Mouse (Mus musculus): Measurements from ENCODE around the gene Lin54. TPM values are rescaled to one million over a fixed set of nuclear protein-coding genes. Genes with fewer than 3 reads are reported as not detected.

Lin54 gene
- polyA plus RNA-seq, 1 experiment = 12.1 TPM

- H3K4me3 ChIP-seq (ENCODE audit: insufficient read depth, low read length) = peak overlapping the region; percentile 84
- no peak for TF ChIP-seq CTCF (IDR thresholded peaks at IDR 0.05; ENCODE audit: low read depth, low read length)
- TF ChIP-seq POLR2A (IDR thresholded peaks at IDR 0.05; ENCODE audit: borderline replicate concordance, low read depth, low read length) = no peak
- H3K4me1 ChIP-seq (ENCODE audit: control insufficient read depth, insufficient read depth, low read length) = peaks cover 2% of the 10 kb centered on the region; the same call in 1 of the 2 replicates
- peak overlapping the region; percentile 46; the same call in 1 of the 2 replicates for H3K27ac ChIP-seq (ENCODE audit: insufficient read depth, low read depth, low read length)
Measured at GRCm38 (mm10) chr5:100498436-100499180, 1.8 kb downstream of the Lin54 start.

GRCm38 (mm10) chr5:100491704-100492103, 8.7 kb downstream of the Lin54 start:
- Histone ChIP-seq H3K27ac (ENCODE audit: insufficient read depth, low read depth, low read length) (no peak overlapping the region), H3K4me1 (ENCODE audit: control insufficient read depth, insufficient read depth, low read length) (peaks cover 8% of the 10 kb centered on the region; the same call in 1 of the 2 replicates), H3K4me3 (ENCODE audit: insufficient read depth, low read length) (no peak overlapping the region)
- TF ChIP-seq POLR2A (IDR thresholded peaks at IDR 0.05; ENCODE audit: borderline replicate concordance, low read depth, low read length) = no peak

GRCm38 (mm10) chr5:100489340-100489739, 11.1 kb downstream of the Lin54 start:
- Histone ChIP-seq H3K4me1 (ENCODE audit: control insufficient read depth, insufficient read depth, low read length) (peaks cover 10% of the 10 kb centered on the region; the same call in 1 of the 2 replicates), H3K27ac (ENCODE audit: insufficient read depth, low read depth, low read length) (no peak overlapping the region), H3K4me3 (ENCODE audit: insufficient read depth, low read length) (no peak overlapping the region)
- TF ChIP-seq CTCF (IDR thresholded peaks at IDR 0.05; ENCODE audit: low read depth, low read length) (no peak), POLR2A (IDR thresholded peaks at IDR 0.05; ENCODE audit: borderline replicate concordance, low read depth, low read length) (no peak)

GRCm38 (mm10) chr5:100488231-100488630, 12.2 kb downstream of the Lin54 start:
- Histone ChIP-seq H3K27ac (ENCODE audit: insufficient read depth, low read depth, low read length) (no peak overlapping the region), H3K4me3 (ENCODE audit: insufficient read depth, low read length) (no peak overlapping the region), H3K4me1 (ENCODE audit: control insufficient read depth, insufficient read depth, low read length) (peaks cover 10% of the 10 kb centered on the region; the same call in 1 of the 2 replicates)
- TF ChIP-seq CTCF (IDR thresholded peaks at IDR 0.05; ENCODE audit: low read depth, low read length) (no peak), POLR2A (IDR thresholded peaks at IDR 0.05; ENCODE audit: borderline replicate concordance, low read depth, low read length) (no peak)

- Histone ChIP-seq H3K4me1 (ENCODE audit: control insufficient read depth, insufficient read depth, low read length) (peaks cover 10% of the 10 kb centered on the region; the same call in 1 of the 2 replicates), H3K27ac (ENCODE audit: insufficient read depth, low read depth, low read length) (no peak overlapping the region), H3K4me3 (ENCODE audit: insufficient read depth, low read length) (no peak overlapping the region)
- TF ChIP-seq CTCF (IDR thresholded peaks at IDR 0.05; ENCODE audit: low read depth, low read length) = no peak
- no peak for TF ChIP-seq POLR2A (IDR thresholded peaks at IDR 0.05; ENCODE audit: borderline replicate concordance, low read depth, low read length)
Measured at GRCm38 (mm10) chr5:100487120-100487519, 13.3 kb downstream of the Lin54 start.

- no peak overlapping the region for H3K27ac ChIP-seq (ENCODE audit: insufficient read depth, low read depth, low read length)
- peaks cover 7% of the 10 kb centered on the region; the same call in 1 of the 2 replicates for H3K4me1 ChIP-seq (ENCODE audit: control insufficient read depth, insufficient read depth, low read length)
- TF ChIP-seq CTCF (IDR thresholded peaks at IDR 0.05; ENCODE audit: low read depth, low read length) (no peak), POLR2A (IDR thresholded peaks at IDR 0.05; ENCODE audit: borderline replicate concordance, low read depth, low read length) (no peak)
Measured at GRCm38 (mm10) chr5:100483569-100483968, 16.9 kb downstream of the Lin54 start.

GRCm38 (mm10) chr5:100477604-100478003, 22.8 kb downstream of the Lin54 start:
- H3K4me3 ChIP-seq (ENCODE audit: insufficient read depth, low read length) = no peak overlapping the region
- H3K27ac ChIP-seq (ENCODE audit: insufficient read depth, low read depth, low read length) = no peak overlapping the region
- H3K4me1 ChIP-seq (ENCODE audit: control insufficient read depth, insufficient read depth, low read length) = peaks cover 3% of the 10 kb centered on the region; the same call in 1 of the 2 replicates
- TF ChIP-seq CTCF (IDR thresholded peaks at IDR 0.05; ENCODE audit: low read depth, low read length) (no peak), POLR2A (IDR thresholded peaks at IDR 0.05; ENCODE audit: borderline replicate concordance, low read depth, low read length) (no peak)

More at GRCm38 (mm10) chr5:100483569-100483968, 16.9 kb downstream of the Lin54 start:
- H3K4me3 ChIP-seq (ENCODE audit: insufficient read depth, low read length) = no peak overlapping the region

- TF ChIP-seq CTCF (IDR thresholded peaks at IDR 0.05; ENCODE audit: low read depth, low read length) = peak; percentile 42; the same call in 1 of the 2 replicates
- no peak for TF ChIP-seq POLR2A (IDR thresholded peaks at IDR 0.05; ENCODE audit: borderline replicate concordance, low read depth, low read length)
- Histone ChIP-seq H3K4me1 (ENCODE audit: control insufficient read depth, insufficient read depth, low read length) (peaks cover 3% of the 10 kb centered on the region; the same call in 1 of the 2 replicates), H3K27ac (ENCODE audit: insufficient read depth, low read depth, low read length) (peak overlapping the region; percentile 42), H3K4me3 (ENCODE audit: insufficient read depth, low read length) (no peak overlapping the region)
Measured at GRCm38 (mm10) chr5:100476328-100476727, 24.1 kb downstream of the Lin54 start.

GRCm38 (mm10) chr5:100467336-100467735, 33.1 kb downstream of the Lin54 start:
- peaks cover 31% of the 10 kb centered on the region for H3K4me1 ChIP-seq (ENCODE audit: control insufficient read depth, insufficient read depth, low read length)
- H3K27ac ChIP-seq (ENCODE audit: insufficient read depth, low read depth, low read length) = peak overlapping the region; percentile 43; the same call in 1 of the 2 replicates
- no peak overlapping the region for H3K4me3 ChIP-seq (ENCODE audit: insufficient read depth, low read length)
- TF ChIP-seq POLR2A (IDR thresholded peaks at IDR 0.05; ENCODE audit: borderline replicate concordance, low read depth, low read length) (no peak), CTCF (IDR thresholded peaks at IDR 0.05; ENCODE audit: low read depth, low read length) (no peak)

GRCm38 (mm10) chr5:100466624-100467023, 33.8 kb downstream of the Lin54 start:
- Histone ChIP-seq H3K4me1 (ENCODE audit: control insufficient read depth, insufficient read depth, low read length) (peaks cover 31% of the 10 kb centered on the region), H3K27ac (ENCODE audit: insufficient read depth, low read depth, low read length) (peak overlapping the region; percentile 43), H3K4me3 (ENCODE audit: insufficient read depth, low read length) (0 out of 2 replicates have a peak overlapping the region, but pooled peaks have one; percentile 4)
- TF ChIP-seq POLR2A (IDR thresholded peaks at IDR 0.05; ENCODE audit: borderline replicate concordance, low read depth, low read length) (no peak), CTCF (IDR thresholded peaks at IDR 0.05; ENCODE audit: low read depth, low read length) (no peak)

All from bone marrow macrophage, adult 2 months (primary cell).